Mouse (Mus musculus) heart, embryonic 12.5 days (tissue): Measurements from ENCODE around the gene 1700001K19Rik. TPM values are rescaled to one million over a fixed set of nuclear protein-coding genes. Genes with fewer than 3 reads are reported as not detected.

ENCODE experiments used
- ATAC-seq: fragments of 200-750 bp; cut with Nextera tagmentation; 2 replicates; pipeline ENCODE4 v1.8.0; 2017; ENCODE audit warnings: moderate TSS enrichment, moderate library complexity; ENCODE audit not compliant: insufficient number of reproducible peaks, low FRiP score
- H3K27ac ChIP-seq: fragments of 300-500 bp; sonication (generic); 2 replicates; pipeline ENCODE4 v1.5.1; 2016; ENCODE audit warnings: mild to moderate bottlenecking, moderate library complexity; ENCODE audit not compliant: poor library complexity, severe bottlenecking
- H3K27me3 ChIP-seq: fragments of 300-500 bp; sonication (generic); replicated peaks from 2 replicates; pipeline ENCODE4 v1.6.1; 2016; ENCODE audit warnings: mild to moderate bottlenecking, moderate library complexity
- H3K36me3 ChIP-seq: fragments of 300-500 bp; sonication (generic); 2 replicates; pipeline ENCODE4 v1.6.1; 2016; ENCODE audit warnings: mild to moderate bottlenecking, moderate library complexity
- H3K4me1 ChIP-seq: fragments of 300-500 bp; sonication (generic); replicated peaks from 2 replicates; pipeline ENCODE4 v1.6.1; 2016; ENCODE audit warnings: mild to moderate bottlenecking
- H3K4me2 ChIP-seq: fragments of 300-500 bp; sonication (generic); 2 replicates; pipeline ENCODE4 v1.6.1; 2016; ENCODE audit warnings: mild to moderate bottlenecking, moderate library complexity
- H3K4me3 ChIP-seq: fragments of 300-500 bp; sonication (generic); 2 replicates; pipeline ENCODE4 v1.5.1; 2016; ENCODE audit warnings: mild to moderate bottlenecking
- H3K9ac ChIP-seq: fragments of 300-500 bp; sonication (generic); 2 replicates; pipeline ENCODE4 v1.6.1; 2016; ENCODE audit warnings: mild to moderate bottlenecking, moderate library complexity
- H3K9me3 ChIP-seq: fragments of 300-500 bp; sonication (generic); replicated peaks from 2 replicates; pipeline ENCODE4 v1.6.1; 2016; ENCODE audit warnings: mild to moderate bottlenecking, moderate library complexity
- WGBS: fragments of 180-500 bp; shearing (Covaris S2); methylation state at CpG from one replicate; pipeline ENCODE4 v1.1.7; 2016; 5-methylcytosine and 5-hydroxymethylcytosine counted together
- microRNA-seq: library from miRNA; unstranded; fragments of <30 nt; microRNA quantifications from one replicate; pipeline ENCODE4, GENCODE M21; 2017
- polyA plus RNA-seq: library from polyadenylated mRNA; unstranded; fragments of >200 nt; fragmentation: Nextera tagmentation; extraction: Ambion mirVana; gene quantifications from 2 replicates; pipeline ENCODE4 v1.2.1, GENCODE M21; 2016

Gene 1700001K19Rik
- polyA plus RNA-seq, 1 experiment from 2014 or later, result not detected

GRCm38 (mm10) chr12:110651464-110651863, 31.0 kb downstream of the 1700001K19Rik start:
- Histone ChIP-seq H3K4me1 (no peaks in the 10 kb centered on the region), H3K9ac (no peak overlapping the region), H3K4me3 (no peak overlapping the region), H3K27me3 (no peaks in the 10 kb centered on the region), H3K9me3 (no peaks in the 10 kb centered on the region), H3K36me3 (peaks cover 93% of the 10 kb centered on the region), H3K4me2 (no peak overlapping the region), H3K27ac (no peak overlapping the region)
- 95% methylated on average over 17 of the region's 17 CpGs for WGBS
- no peak for ATAC-seq

DNA sequence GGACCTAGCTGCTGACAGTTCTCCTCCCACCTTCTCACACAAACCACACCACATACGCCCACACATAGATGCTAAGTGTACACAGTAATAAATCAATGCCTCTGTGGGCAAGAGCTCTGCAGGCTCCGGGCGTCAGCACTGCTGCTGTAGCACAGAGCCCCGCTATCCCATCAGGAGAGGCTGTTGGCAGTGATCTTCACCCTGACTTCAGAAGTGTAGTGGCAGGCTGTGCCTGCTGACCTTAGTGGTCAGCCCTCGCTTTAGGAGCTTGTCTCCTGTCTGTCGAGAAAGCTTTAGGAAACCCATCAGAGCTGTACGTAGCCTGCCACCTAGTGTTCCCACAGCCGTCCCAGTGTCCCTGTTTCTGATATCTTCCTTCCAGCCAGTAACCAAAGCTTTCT, 32.2 kb downstream of the 1700001K19Rik start:
- Histone ChIP-seq H3K9ac (no peak overlapping the region), H3K4me3 (no peak overlapping the region), H3K9me3 (no peaks in the 10 kb centered on the region), H3K4me1 (no peaks in the 10 kb centered on the region), H3K36me3 (peaks cover 93% of the 10 kb centered on the region), H3K27me3 (no peaks in the 10 kb centered on the region), H3K27ac (no peak overlapping the region), H3K4me2 (no peak overlapping the region)
- 80% methylated on average over 8 of the region's 8 CpGs for WGBS
- ATAC-seq, result no peak

DNA sequence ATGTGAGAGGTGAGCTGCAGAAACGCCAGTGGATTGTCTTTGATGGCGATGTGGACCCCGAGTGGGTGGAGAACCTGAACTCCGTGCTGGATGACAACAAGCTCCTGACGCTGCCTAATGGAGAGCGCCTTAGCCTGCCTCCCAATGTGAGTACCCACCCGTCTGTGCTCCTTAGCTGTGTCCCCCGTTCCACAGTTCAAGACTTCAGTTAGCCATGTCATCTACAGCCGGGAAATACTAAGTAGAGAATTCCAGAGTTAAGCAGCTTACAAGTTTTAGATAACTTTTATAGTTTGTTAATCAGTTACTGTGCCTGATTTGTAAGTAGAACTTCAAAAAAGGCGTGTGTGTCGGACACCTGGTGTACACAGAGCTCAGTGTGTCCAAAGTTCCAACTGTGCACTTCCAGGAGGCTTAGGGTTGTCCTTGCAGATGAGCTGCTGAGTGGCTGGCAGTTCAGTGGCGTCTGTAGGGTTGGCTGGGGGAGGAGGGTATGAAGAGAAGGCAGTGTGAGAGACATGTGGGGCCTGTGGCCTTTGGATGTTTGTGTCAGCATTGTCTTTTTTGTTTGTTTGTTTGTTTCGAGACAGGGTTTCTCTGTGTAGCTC, 44.8 kb downstream of the 1700001K19Rik start:
- 91% methylated on average over 13 of the region's 13 CpGs for WGBS
- Histone ChIP-seq H3K36me3 (peaks cover 99% of the 10 kb centered on the region), H3K4me1 (no peaks in the 10 kb centered on the region), H3K4me2 (no peak overlapping the region), H3K9me3 (no peaks in the 10 kb centered on the region), H3K4me3 (no peak overlapping the region), H3K9ac (no peak overlapping the region), H3K27ac (no peak overlapping the region), H3K27me3 (no peaks in the 10 kb centered on the region)
- no peak for ATAC-seq

- no peaks in the 10 kb centered on the region for H3K4me1 ChIP-seq
- H3K9me3 ChIP-seq, result no peaks in the 10 kb centered on the region
- ATAC-seq, result no peak
- peaks cover 99% of the 10 kb centered on the region for H3K36me3 ChIP-seq
- no peak overlapping the region for H3K27ac ChIP-seq
- no peak overlapping the region for H3K4me3 ChIP-seq
- no peaks in the 10 kb centered on the region for H3K27me3 ChIP-seq
- H3K4me2 ChIP-seq, result no peak overlapping the region
- H3K9ac ChIP-seq, result no peak overlapping the region
- 86% methylated on average over 12 of the region's 12 CpGs for WGBS
Observed at GRCm38 (mm10) chr12:110636293-110636692, 46.1 kb downstream of the 1700001K19Rik start.

GRCm38 (mm10) chr12:110630056-110630455, 52.4 kb downstream of the 1700001K19Rik start:
- 94% methylated on average over 11 of the region's 11 CpGs for WGBS
- H3K4me2 ChIP-seq, result no peak overlapping the region
- no peaks in the 10 kb centered on the region for H3K4me1 ChIP-seq
- H3K9ac ChIP-seq, result no peak overlapping the region
- no peak overlapping the region for H3K4me3 ChIP-seq
- H3K27ac ChIP-seq, result no peak overlapping the region
- ATAC-seq, result no peak
- H3K9me3 ChIP-seq, result no peaks in the 10 kb centered on the region
- no peaks in the 10 kb centered on the region for H3K27me3 ChIP-seq
- peaks cover 99% of the 10 kb centered on the region for H3K36me3 ChIP-seq

Small RNA genes within 50 kb of the gene (microRNA-seq; reads per million reads assigned to microRNA genes)
- gene Gm27299, result not detected

Other genes starting within 250 kb of the 1700001K19Rik start
- 142 and 147 TPM in 2 replicates for gene Ppp2r5c, start 235.5 kb downstream of the 1700001K19Rik start, polyA plus RNA-seq
- gene Dync1h1, start 81.2 kb downstream of the 1700001K19Rik start, polyA plus RNA-seq, result 48.2 and 61.5 TPM in 2 replicates
- gene Hsp90aa1, start 20.1 kb upstream of the 1700001K19Rik start, polyA plus RNA-seq, result 648 and 662 TPM in 2 replicates
- gene Wdr20, start 55.3 kb upstream of the 1700001K19Rik start, polyA plus RNA-seq, result 16.4 and 16.8 TPM in 2 replicates
- 2.9 and 4.0 TPM in 2 replicates for gene Mok, start 158.3 kb upstream of the 1700001K19Rik start, polyA plus RNA-seq
- 3.9 and 5.4 TPM in 2 replicates for gene Zfp839, start 167.6 kb upstream of the 1700001K19Rik start, polyA plus RNA-seq
- gene Cinp, start 206.5 kb upstream of the 1700001K19Rik start, polyA plus RNA-seq, result 63.3 and 66.7 TPM in 2 replicates
- gene Tecpr2, start 206.6 kb upstream of the 1700001K19Rik start, polyA plus RNA-seq, result 3.8 and 4.5 TPM in 2 replicates